Mouse (Mus musculus): ENCODE measurements around the gene Thpo.

GRCm38 (mm10) chr16:20712889-20713288, 21.4 kb downstream of the Thpo start:
- TF ChIP-seq ZNF384 (IDR thresholded peaks at IDR 0.05; ENCODE audit: low read depth, low read length), result no peak
- TF ChIP-seq HCFC1 (IDR thresholded peaks at IDR 0.05; ENCODE audit: borderline replicate concordance, insufficient read depth, low read length), result no peak
